Mouse (Mus musculus) heart, postnatal 36 days (tissue): Measurements from ENCODE around the gene Gm11985. TPM values are rescaled to one million over a fixed set of nuclear protein-coding genes. Genes with fewer than 3 reads are reported as not detected.
A peak's percentile ranks its signal among the peaks of the same experiment; 100 is the strongest.
"Not testable (repeated sequence)": the region's sequence is repeated elsewhere in the genome, so short reads cannot be mapped to it uniquely, and the experiment has no call there.

Experiments used
- DNase-seq, 2 experiments: peaks; one replicate each; pipeline ENCODE4 v3.0.0; 2021 to 2022
- intact Hi-C: fragments of 180-260 bp; cut with DNase I; formaldehyde crosslinking; loops from one replicate; pipeline ENCODE4 v1.15.1; 2025
- total RNA-seq, 2 experiments: library from RNA; stranded (reverse); gene quantifications; 2 replicates each; pipeline ENCODE4 v1.2.3; 2021

Gm11985 gene
- total RNA-seq, result not detected

DNA sequence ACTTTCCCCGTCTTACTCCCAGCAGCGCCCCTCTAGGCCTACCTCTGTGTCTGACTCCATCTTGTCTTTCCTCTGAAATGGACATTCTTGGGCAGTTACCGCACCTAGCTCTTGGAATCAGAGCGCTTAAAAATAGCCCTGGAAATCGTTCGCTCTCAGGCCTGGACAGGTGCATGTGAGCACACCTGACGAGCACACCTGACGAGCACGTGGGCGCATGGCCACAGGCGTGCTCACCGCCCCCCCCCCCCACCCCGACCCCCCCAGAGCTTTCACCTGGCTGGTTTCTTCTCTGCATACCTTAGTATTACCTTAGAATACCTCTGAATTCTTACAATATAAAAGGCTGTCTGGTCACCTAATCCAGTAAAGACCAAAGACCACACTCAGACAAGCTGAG, at the start of gene Gm11985:
Gene Gm11985, minus strand, starts transcription at position 101 of the 400 bp plus-strand sequence.
- intact Hi-C loops, result no loop called here
- DNase-seq, result no peak

- DNase-seq, result no peak
- intact Hi-C loops, result no loop called here
Observed at GRCm38 (mm10) chr11:7237712-7238111, 49.3 kb upstream of the Gm11985 start.

DNA sequence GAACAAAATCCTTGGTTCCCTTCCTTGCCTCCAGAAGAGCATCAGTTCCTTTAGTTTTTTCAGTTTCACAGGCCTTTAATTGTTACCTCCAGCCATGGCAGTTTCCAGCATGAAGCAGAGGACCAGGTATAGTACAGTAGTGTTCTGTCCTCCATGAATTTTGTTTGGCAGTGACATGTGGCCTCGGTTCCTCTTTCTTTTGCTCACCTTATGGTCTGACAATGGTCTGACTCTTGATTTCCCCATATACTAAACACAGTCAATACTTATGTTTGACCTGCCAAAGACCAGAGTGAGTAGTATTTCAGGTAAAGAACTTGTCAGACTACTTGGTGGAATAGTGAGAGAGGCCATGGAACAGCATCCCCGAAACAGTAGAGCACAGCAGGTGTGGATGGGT, 48.4 kb upstream of the Gm11985 start:
- intact Hi-C loops, result no loop called here
- no peak for DNase-seq

DNA sequence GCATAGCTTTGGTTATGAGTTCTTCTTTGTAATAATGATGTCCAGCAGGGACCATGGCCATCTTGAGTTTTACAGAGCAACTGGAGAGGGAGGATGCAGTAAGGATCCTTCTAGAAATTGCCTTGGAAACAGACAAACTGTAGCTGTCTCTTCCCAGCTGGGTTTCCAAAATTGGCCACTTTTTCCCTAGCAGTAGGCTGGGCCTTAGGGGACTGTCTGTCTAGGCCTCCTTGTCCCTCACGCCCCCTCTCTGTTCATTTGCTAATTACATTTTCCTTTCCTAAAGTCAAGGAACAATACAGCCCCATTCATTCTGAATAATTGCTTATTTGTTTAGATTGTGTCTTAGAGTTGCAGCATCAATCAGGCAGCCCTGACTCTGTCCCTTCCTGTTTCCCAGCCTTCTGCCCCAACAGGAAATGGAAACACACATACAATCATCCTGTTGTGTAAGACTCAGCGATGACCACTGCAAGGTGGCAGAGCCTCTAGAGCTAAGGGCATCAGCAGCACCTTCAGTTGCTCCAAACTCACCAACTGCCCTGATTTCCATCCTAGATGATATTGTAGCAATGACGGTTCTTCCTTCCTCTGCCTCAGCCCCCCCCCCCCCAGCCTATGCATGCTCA, 46.7 kb upstream of the Gm11985 start:
- intact Hi-C loops, result no loop called here

GRCm38 (mm10) chr11:7234436-7234835, 46.1 kb upstream of the Gm11985 start:
- intact Hi-C loops, result no loop called here
- no peak for DNase-seq

More for the DNA sequence above, 46.7 kb upstream of the Gm11985 start:
- no peak for DNase-seq

DNA sequence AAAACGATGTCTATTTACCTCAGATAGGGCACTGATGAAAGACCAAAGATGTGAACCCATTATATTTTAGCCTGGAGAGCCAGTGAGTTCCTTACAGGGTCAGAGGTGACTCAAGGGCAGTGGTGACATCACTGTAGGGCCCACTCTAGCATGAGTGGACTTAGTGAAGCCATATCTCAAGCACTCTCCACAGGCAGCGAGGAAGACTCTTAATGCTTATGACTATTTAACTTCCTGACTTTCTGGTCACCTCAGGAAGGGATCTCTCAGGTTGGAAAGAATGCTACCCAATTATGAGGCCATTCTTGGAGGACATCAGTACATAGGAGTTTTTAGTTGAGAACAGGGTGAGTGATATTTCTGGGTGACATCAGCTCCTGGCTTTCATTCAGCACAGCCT, 45.0 kb upstream of the Gm11985 start:
- no peak for DNase-seq

GRCm38 (mm10) chr11:7231958-7232357, 43.6 kb upstream of the Gm11985 start:
- intact Hi-C loops, result no loop called here
- no peak for DNase-seq

More for the DNA sequence above, 45.0 kb upstream of the Gm11985 start:
- intact Hi-C loops, result no loop called here

- no peak for DNase-seq
- intact Hi-C loops, result no loop called here
Observed at GRCm38 (mm10) chr11:7230000-7230399, 41.6 kb upstream of the Gm11985 start.

- intact Hi-C loops, result no loop called here
- DNase-seq, result no peak
Observed at GRCm38 (mm10) chr11:7228107-7228506, 39.7 kb upstream of the Gm11985 start.

DNA sequence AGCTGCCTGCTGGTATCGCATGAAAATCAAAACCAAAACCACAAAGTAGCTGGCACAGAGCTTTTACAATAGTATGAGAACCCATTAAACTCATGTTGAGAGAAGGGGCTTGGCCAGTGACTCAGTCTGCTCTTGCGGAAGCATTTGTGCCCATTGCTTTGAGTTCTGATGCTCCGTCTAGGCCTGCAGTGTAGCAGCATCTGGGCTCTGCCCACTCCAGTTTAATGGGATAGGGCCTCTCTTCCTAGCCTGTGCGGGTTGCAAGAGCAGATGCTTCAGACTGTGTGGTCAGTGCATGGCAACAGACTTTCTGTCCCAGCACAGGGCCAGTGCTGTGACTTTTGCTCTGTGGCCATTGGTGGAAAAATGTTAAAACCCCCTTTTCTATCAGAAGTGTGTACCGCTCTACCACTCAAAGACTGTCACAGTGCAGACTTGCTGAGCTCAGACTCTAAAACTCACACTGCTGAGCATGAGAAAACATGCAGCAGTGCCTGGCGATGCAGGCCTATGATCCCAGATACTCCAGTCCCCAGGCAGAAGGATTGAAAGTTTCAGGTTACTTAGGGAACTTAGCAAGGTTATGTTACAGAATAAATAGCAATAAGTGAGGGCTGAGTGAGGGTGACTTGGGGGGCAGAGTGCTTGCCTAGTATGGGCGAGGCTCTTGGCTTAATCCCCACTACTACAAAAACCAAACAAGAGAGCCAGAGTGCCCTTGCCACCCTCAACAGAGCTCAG, 38.6 kb upstream of the Gm11985 start:
- DNase-seq, result no peak
- intact Hi-C loops, result no loop called here

- no peak for DNase-seq
- intact Hi-C loops, result no loop called here
Observed at GRCm38 (mm10) chr11:7226200-7226599, 37.8 kb upstream of the Gm11985 start.

GRCm38 (mm10) chr11:7221826-7222225, 33.5 kb upstream of the Gm11985 start:
- intact Hi-C loops, DNase-seq: not testable (repeated sequence)

DNA sequence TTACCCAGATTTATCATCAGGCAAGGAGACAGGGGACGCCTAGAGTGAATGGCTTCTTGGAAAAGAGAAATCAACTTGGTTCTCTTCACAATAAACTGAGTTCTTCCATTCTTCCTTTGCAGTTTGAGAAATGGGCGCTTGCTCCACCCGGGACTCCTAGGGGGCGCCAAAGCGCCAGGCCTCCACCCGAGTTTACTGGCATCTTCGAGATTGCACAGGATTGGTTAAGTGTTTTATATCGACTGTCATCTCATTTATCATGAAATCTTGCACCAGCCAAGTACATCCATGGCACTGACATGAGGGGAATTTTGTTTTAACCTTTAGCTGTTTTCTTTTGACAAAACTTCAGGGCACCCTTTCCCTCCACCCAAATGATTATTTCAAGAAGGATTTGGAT, 27.3 kb upstream of the Gm11985 start:
- intact Hi-C loops, result loop anchor here (1.0 to 10.0 kb wide), 3 partner anchors 349 to 919 kb away; no protein-coding TSS in a partner anchor
- DNase-seq, result peak; percentile 52 to 71

GRCm38 (mm10) chr11:7214761-7215160, 26.4 kb upstream of the Gm11985 start:
- DNase-seq, result peak; percentile 44
- intact Hi-C loops, result loop anchor here (1.0 to 10.0 kb wide), 5 partner anchors 283 to 920 kb away; no protein-coding TSS in a partner anchor

- DNase-seq, result peak in 1 of 2 experiments; percentile 13
- intact Hi-C loops, result loop anchor here (2.0 to 10.0 kb wide), 4 partner anchors 283 to 920 kb away; no protein-coding TSS in a partner anchor
Observed at GRCm38 (mm10) chr11:7214342-7214660, 25.9 kb upstream of the Gm11985 start.

DNA sequence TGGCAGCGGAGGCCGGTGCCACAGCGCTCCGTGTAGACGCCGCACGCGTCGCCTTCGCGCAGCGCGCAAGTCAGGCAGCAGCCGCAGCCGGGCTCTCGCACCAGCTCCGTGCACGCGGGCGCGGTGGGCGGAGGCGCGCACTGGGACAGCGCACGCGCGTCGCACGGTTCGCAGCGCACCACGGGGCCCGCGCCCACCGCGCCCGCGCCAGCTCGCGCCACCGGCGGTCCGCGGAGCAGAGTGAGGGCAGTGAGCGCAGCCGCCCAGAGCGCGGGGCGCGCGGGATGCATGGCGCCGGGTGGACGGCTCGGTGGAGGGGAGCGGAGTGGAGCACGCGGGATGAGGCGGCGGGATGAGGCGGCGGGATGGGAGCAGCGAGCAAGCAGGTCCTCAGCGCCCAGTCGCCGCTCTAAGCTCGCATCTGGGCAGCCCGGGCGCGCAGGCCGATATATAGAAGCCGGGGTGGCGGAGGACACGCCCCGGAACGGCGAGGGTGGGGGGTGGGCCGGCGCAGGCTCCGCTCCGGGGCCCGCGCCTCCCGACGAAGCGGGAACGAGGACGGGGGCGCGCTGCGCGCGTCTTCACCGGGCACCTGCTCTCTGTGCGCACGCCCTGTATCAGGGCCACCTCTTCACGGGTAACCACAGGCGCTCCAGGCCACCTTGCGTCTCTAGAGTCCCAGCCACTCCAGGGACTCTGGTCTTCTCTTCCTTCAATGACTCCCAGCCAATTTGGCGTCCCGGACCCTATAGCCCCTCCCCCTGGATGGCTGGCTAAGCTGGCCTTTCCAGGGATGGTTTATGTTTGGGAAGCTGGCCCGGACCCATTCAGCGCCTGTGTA, 25.4 kb upstream of the Gm11985 start, which contains the start of gene Igfbp3:
Gene Igfbp3, minus strand, starts transcription at position 423 of the 841 bp plus-strand sequence.
- intact Hi-C loops, result loop anchor here (2.0 to 10.0 kb wide), 4 partner anchors 284 to 921 kb away; no protein-coding TSS in a partner anchor
- DNase-seq, result peak; percentile 56 to 58

DNA sequence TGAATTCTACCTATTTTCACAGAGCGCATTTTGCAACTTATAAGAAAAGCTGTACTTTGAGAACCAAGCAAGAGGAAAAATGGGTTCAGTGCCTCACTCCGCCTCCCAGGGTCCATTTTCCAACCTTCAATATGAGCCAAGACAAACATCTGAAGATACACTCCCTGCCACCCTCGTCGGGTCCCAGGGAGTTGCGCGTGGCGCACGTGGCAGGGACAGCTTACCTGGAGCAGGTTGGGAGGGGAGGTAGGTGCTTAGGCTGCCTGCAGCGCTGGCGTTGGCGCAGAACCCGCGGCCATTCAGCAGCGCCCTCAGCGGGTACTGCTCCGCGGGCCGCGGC, 24.8 kb upstream of the Gm11985 start:
- no peak for DNase-seq
- intact Hi-C loops, result loop anchor here (5.0 to 10.0 kb wide), 3 partner anchors 284 to 922 kb away; no protein-coding TSS in a partner anchor

- intact Hi-C loops, result loop anchor here (5.0 to 10.0 kb wide), 3 partner anchors 285 to 923 kb away; no protein-coding TSS in a partner anchor
- no peak for DNase-seq
Observed at GRCm38 (mm10) chr11:7212126-7212798, 23.9 kb upstream of the Gm11985 start.

GRCm38 (mm10) chr11:7211211-7211610, 22.8 kb upstream of the Gm11985 start:
- intact Hi-C loops, result loop anchor here (1.0 to 10.0 kb wide), 6 partner anchors 286 to 1192 kb away; no protein-coding TSS in a partner anchor
- DNase-seq, result no peak

DNA sequence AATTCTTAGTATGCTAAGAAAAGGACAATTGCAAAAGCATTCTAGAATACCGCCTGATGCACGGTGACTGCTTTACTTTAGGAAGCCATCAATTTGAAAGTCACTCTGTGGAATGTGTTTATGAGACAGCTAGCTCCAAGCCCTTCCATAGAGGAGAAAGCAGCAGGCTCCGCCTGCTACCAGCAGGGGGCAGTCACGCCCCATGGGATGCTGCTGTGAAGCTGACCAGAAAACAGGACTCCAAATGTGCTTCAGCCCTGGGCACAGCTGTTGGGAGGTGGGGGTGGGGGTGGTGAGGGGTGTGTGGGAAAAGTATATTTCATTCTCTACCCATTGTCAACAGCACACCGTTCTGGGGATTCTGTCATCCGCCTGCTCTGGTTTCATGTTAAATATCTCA, 22.0 kb upstream of the Gm11985 start:
- DNase-seq, result peak; percentile 78 to 79
- intact Hi-C loops, result loop anchor here (2.0 to 10.0 kb wide), 4 partner anchors 287 to 1092 kb away; no protein-coding TSS in a partner anchor
